Mouse (Mus musculus) midbrain, postnatal 0 days (tissue): ENCODE results near the gene Hoxb6. TPM values are rescaled to one million over a fixed set of nuclear protein-coding genes. Genes with fewer than 3 reads are reported as not detected.

Experiments
- ATAC-seq: fragments of 200-750 bp; cut with Nextera tagmentation; 2 replicates; pipeline ENCODE4 v1.8.0; 2017; ENCODE audit warnings: moderate number of reproducible peaks, mild to moderate bottlenecking, moderate TSS enrichment, moderate library complexity; ENCODE audit not compliant: low FRiP score
- DNase-seq: peaks from one replicate; pipeline ENCODE4 v3.0.0-alpha.2; 2015; ENCODE audit warnings: low spot score
- H3K27ac ChIP-seq: fragments of 300-500 bp; sonication (generic); 2 replicates; pipeline ENCODE4 v1.5.1; 2014; ENCODE audit warnings: low read depth, mild to moderate bottlenecking, low read length, mixed read lengths
- H3K27me3 ChIP-seq: fragments of 300-500 bp; sonication (generic); 2 replicates; pipeline ENCODE4 v1.6.1; 2014; ENCODE audit warnings: low read length, control low read depth, mixed read lengths; ENCODE audit not compliant: insufficient read depth
- H3K36me3 ChIP-seq: fragments of 300-500 bp; sonication (generic); 2 replicates; pipeline ENCODE4 v1.6.1; 2014; ENCODE audit warnings: low read length, control low read depth, mixed read lengths; ENCODE audit not compliant: insufficient read depth
- H3K4me1 ChIP-seq: fragments of 300-500 bp; sonication (generic); 2 replicates; pipeline ENCODE4 v1.6.1; 2014; ENCODE audit warnings: mild to moderate bottlenecking, control low read depth, antibody characterized with exemption, low read length, mixed read lengths; ENCODE audit not compliant: insufficient read depth
- H3K4me2 ChIP-seq: fragments of 300-500 bp; sonication (generic); 2 replicates; pipeline ENCODE4 v1.6.1; 2014; ENCODE audit warnings: low read depth, mild to moderate bottlenecking, low read length, mixed read lengths; ENCODE audit not compliant: poor library complexity, severe bottlenecking
- H3K4me3 ChIP-seq: fragments of 300-500 bp; sonication (generic); 2 replicates; pipeline ENCODE4 v1.5.1; 2014; ENCODE audit warnings: low read depth, mild to moderate bottlenecking, low read length, moderate library complexity
- H3K9ac ChIP-seq: fragments of 300-500 bp; sonication (generic); replicated peaks from 2 replicates; pipeline ENCODE4 v1.6.1; 2014; ENCODE audit warnings: mild to moderate bottlenecking, low read length, moderate library complexity, mixed read lengths; ENCODE audit not compliant: poor library complexity, severe bottlenecking
- H3K9me3 ChIP-seq: fragments of 300-500 bp; sonication (generic); 2 replicates; pipeline ENCODE4 v1.6.1; 2016; ENCODE audit warnings: low read length, control low read depth
- CTCF ChIP-seq: IDR thresholded peaks from 2 replicates; pipeline ENCODE4 v1.5.1; 2016; ENCODE audit warnings: antibody characterized with exemption, mild to moderate bottlenecking
- WGBS: fragments of 180-500 bp; shearing (Covaris S2); extraction: QIAGEN DNeasy Blood & Tissue Kit; methylation state at CpG from one replicate; pipeline ENCODE4 v1.1.7; 2014; 5-methylcytosine and 5-hydroxymethylcytosine counted together
- polyA plus RNA-seq: library from polyadenylated mRNA; unstranded; fragments of >200 nt; fragmentation: Nextera tagmentation; extraction: Ambion mirVana; gene quantifications from 2 replicates; pipeline ENCODE4 v1.2.1, GENCODE M21; 2015
- total RNA-seq: library from RNA; depleted of rRNA; stranded (reverse); fragments of >200 nt; gene quantifications from 2 replicates; pipeline ENCODE4 v1.2.3, GENCODE M21; 2014

Hoxb6 gene
- total and polyA plus RNA-seq, 2 experiments from 2014 or later, result 0.22 TPM; not detected in 1

DNA sequence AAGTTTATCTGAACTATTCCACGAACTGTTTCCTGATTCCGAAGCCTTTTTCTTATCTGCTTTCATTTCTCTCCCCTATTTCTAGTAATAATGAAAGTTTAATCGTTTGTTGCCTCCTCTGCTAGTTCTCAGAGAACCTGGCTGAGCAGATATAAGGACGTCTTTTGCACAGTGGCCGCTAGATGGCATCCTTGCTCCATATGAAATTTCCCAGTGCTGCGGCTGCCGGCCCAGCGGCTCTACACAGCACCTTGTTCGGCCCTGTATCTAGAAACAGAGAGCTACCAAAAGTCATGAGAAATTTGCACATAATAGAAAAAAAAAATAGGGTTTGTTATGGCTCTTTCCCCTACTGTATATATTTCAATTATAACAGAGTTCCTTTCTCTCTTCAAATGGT lies 13.5 kb upstream of the Hoxb6 start:
- ATAC-seq, result no peak
- WGBS, result under 1% methylated on average over 9 of the region's 9 CpGs

DNA sequence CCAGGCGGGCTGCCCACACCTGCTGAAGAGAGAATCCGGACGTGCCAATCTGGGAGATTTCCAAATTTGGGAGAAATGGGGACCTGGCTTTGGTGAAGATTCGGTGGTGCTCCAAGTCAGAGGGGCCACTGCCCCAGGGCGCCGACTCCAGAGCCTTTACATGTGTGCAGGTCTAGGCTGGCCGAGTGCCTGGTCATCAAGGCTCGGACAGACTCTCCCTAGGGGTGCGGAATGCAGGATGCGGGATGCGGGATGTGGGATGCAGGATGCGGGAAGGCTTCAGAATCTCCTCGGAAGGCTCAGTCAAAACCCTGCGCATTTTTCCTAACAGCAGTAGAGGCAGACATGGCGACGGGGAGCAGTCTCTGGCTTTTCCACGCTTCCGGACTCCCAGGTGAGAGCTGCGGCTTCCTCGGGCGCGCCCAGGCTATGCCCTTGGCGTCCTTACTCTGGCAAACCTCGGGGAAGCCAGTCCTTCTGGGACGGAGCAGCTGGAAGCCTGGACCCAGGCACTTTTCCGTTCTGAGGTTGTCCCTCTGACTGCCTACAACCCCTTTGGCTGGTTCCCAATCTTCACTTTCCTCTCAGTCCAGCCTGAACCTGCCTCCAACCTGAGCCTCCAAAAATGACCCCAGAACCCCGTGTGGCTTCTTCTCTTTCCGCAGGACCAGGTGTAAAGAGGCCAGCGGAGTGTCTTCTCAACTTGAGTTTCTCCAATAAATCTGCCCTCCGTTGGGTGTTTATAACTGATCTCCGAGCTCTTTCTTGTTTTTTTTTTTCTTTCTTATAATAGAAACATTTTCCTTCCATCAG lies 12.6 kb upstream of the Hoxb6 start:
- Histone ChIP-seq H3K27me3 (peaks cover 90% of the 10 kb centered on the region), H3K4me3 (no peak overlapping the region), H3K4me1 (no peaks in the 10 kb centered on the region), H3K27ac (no peak overlapping the region), H3K36me3 (no peaks in the 10 kb centered on the region), H3K9me3 (no peaks in the 10 kb centered on the region), H3K4me2 (no peak overlapping the region), H3K9ac (no peak overlapping the region)
- 3% methylated on average over 31 of the region's 31 CpGs for WGBS
- TF ChIP-seq CTCF, result no peak
- DNase-seq (no peak), ATAC-seq (no peak)

More for the DNA sequence above, 13.5 kb upstream of the Hoxb6 start:
- DNase-seq, result peak; percentile 91
- Histone ChIP-seq H3K27me3 (peaks cover 90% of the 10 kb centered on the region), H3K36me3 (no peaks in the 10 kb centered on the region), H3K4me3 (no peak overlapping the region), H3K4me2 (no peak overlapping the region), H3K9me3 (no peaks in the 10 kb centered on the region), H3K27ac (no peak overlapping the region), H3K9ac (no peak overlapping the region), H3K4me1 (no peaks in the 10 kb centered on the region)
- peak; percentile 90 for TF ChIP-seq CTCF

DNA sequence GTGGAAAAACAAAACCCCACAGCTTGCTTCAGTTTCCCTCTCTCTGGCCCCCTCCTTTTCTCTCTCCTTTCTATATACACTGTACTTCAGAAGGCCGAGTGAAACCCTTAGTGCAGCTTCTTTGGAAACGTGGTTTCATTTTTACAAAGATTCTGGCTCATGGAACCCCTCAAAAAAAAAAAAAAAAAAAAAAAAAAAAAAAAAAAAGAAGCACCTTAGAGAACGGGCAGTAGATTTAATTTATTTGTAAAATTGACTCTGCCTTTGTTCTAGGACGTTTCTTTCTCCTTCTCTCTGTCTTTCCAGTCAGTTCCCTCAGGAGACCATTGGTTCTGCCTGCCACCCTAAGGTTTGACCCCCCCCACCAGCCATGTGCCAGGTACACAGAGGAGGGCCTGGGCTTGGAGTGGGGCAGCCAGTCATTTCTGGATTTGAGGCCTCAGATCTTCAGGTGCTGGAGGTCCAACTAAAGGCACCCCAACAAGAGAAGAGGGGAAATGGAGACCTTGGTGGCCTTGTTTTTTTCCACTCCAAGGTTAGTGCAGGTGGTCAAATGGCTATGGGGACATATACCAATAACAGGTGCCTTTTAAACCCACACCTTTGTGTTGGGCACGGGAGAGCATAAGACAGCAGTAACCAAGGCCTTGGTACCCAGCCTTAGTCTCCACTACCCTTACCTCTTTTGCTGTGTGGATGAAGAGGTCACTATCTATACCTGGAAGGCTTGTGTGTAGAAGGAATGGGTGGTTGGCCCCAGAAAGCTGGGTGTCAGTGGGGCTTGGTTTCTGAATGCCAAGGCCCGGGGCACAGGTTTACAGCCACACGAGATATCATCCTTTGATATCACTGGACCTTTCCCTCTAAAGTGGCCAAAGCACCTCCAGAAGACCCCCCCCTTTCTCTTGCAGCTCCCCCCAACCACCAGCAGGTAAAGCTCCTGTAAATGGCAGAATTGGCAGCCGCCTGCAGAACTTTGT lies 11.6 kb upstream of the Hoxb6 start:
- Histone ChIP-seq H3K4me1 (no peaks in the 10 kb centered on the region), H3K9me3 (no peaks in the 10 kb centered on the region), H3K4me3 (no peak overlapping the region), H3K27me3 (peaks cover 87% of the 10 kb centered on the region), H3K27ac (no peak overlapping the region), H3K4me2 (no peak overlapping the region), H3K9ac (no peak overlapping the region), H3K36me3 (no peaks in the 10 kb centered on the region)
- WGBS, result 6% methylated on average over 8 of the region's 8 CpGs
- ATAC-seq, result no peak
- no peak for TF ChIP-seq CTCF
- no peak for DNase-seq

DNA sequence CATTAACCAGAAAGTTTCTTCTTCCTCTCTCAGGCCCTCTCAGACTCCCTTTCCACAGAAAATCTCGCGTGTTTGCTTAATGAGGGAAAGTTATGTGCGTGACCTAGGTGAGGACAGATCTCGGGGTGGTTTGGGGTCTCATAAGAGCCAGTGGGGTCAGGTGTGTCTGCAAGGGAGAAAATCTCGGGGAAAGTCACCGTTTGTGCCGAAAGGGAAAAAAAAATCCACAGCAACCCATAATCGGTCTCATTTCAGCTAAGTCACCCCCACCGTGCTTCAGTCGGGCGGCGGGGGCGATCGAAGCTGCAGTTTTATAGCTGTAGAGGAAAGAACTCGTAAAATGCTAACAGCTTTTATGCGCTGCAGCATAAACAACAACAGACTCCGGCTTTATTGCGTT lies 10.9 kb upstream of the Hoxb6 start:
- no peak for TF ChIP-seq CTCF
- H3K4me3 ChIP-seq, result no peak overlapping the region
- no peak for ATAC-seq
- H3K27ac ChIP-seq, result no peak overlapping the region
- 4% methylated on average over 18 of the region's 18 CpGs for WGBS
- H3K4me2 ChIP-seq, result no peak overlapping the region
- H3K4me1 ChIP-seq, result no peaks in the 10 kb centered on the region
- H3K9ac ChIP-seq, result no peak overlapping the region
- H3K9me3 ChIP-seq, result no peaks in the 10 kb centered on the region
- peaks cover 82% of the 10 kb centered on the region for H3K27me3 ChIP-seq
- no peak for DNase-seq
- H3K36me3 ChIP-seq, result no peaks in the 10 kb centered on the region

DNA sequence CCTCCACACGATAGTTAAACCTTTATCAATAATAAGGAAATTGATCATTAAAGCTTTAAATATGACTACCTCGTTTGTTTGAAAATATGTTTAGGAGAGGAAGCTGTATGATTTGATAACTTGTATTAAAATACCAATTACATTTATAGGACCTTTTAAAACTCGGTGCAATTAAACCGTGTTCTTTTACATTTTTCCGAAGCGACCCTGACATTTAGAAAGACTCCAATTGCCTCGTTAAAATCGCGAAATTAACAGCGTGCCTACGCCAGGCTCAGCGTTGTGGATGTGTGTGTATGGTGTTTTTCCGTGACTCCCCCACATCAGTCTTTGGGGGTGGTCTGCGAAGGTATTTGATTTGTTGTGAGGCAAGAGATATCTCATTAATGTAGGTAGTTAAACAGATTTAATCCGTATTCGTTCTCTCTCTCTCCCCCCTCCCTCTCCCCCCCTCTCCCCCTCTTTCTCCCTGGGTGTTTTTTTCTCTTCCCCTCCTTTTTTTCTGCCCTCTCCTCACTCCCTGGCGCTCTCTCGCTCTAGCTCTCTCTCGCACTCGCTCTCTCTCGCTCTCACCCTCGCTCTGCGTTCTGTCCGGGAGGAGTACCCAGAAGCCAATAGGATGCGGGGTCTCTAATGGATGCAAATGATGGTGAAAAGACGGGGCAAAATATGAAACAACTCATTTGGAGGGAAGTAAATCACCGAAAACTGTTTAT lies 10.3 kb upstream of the Hoxb6 start, which contains the start of gene Hoxb8:
Gene Hoxb8, plus strand, starts transcription at position 51 of the 716 bp plus-strand sequence.
- Histone ChIP-seq H3K4me3 (no peak within 1 kb of the TSS), H3K4me2 (no peak within 1 kb of the TSS), H3K4me1 (no peaks in the 10 kb centered on the region), H3K27ac (no peak within 1 kb of the TSS), H3K9ac (no peak within 1 kb of the TSS), H3K36me3 (no peaks in the 10 kb centered on the region), H3K27me3 (peaks cover 82% of the 10 kb centered on the region), H3K9me3 (no peaks in the 10 kb centered on the region)
- no peak for ATAC-seq
- TF ChIP-seq CTCF, result no peak
- 2% methylated on average over 27 of the region's 27 CpGs for WGBS
- no peak for DNase-seq
